Mouse (Mus musculus) CH12.LX (cell line): ENCODE data around the gene Slc35b4. TPM values are rescaled to one million over a fixed set of nuclear protein-coding genes. Genes with fewer than 3 reads are reported as not detected.

Experiments used
- DNase-seq: peaks from one replicate; pipeline ENCODE4 v3.0.0-alpha.2; 2013; ENCODE audit errors: extremely low read depth
- H3K27ac ChIP-seq: 2 replicates; pipeline ENCODE4 v1.5.1; 2012; ENCODE audit warnings: low read depth, mild to moderate bottlenecking, control low read depth, moderate library complexity; ENCODE audit not compliant: insufficient read depth
- H3K27me3 ChIP-seq: replicated peaks from 2 replicates; pipeline ENCODE3; 2012; ENCODE audit warnings: inconsistent platforms
- H3K36me3 ChIP-seq, 2 experiments: replicated peaks in 1 of 2; 2 replicates each; pipeline versions ENCODE3 to v1.6.1; 2012; ENCODE audit warnings: inconsistent platforms in 1 of 2, low read length in 1 of 2, mild to moderate bottlenecking in 1 of 2, mixed read lengths in 1 of 2, moderate library complexity in 1 of 2; ENCODE audit not compliant: control insufficient read depth in 1 of 2, insufficient read depth in 1 of 2
- H3K4me1 ChIP-seq, 2 experiments: 2 replicates each; pipeline ENCODE4 v1.6.1; 2012; ENCODE audit warnings: inconsistent platforms in 1 of 2, moderate library complexity in 1 of 2; ENCODE audit not compliant: insufficient read depth in 2 of 2, control insufficient read depth in 1 of 2
- H3K4me2 ChIP-seq: 2 replicates; pipeline ENCODE4 v1.6.1; 2012; ENCODE audit warnings: low read depth, mild to moderate bottlenecking, control low read depth; ENCODE audit not compliant: poor library complexity, insufficient read depth, severe bottlenecking
- H3K4me3 ChIP-seq, 3 experiments: fragments of 150-350 bp in 1 of 3; sonication (generic) in 1 of 3; replicated peaks in 1 of 3; 2 replicates each; pipeline versions ENCODE3 to v1.5.1; 2011 to 2012; ENCODE audit warnings: low read depth in 2 of 3, low read length in 2 of 3, mild to moderate bottlenecking in 2 of 3, moderate library complexity in 2 of 3, control low read depth in 1 of 3, improper control_type of control experiment in 1 of 3, inconsistent platforms in 1 of 3, mixed read lengths in 1 of 3; ENCODE audit not compliant: poor library complexity in 1 of 3
- H3K79me2 ChIP-seq: replicated peaks from 2 replicates; pipeline ENCODE4 v1.6.1; 2012; ENCODE audit warnings: mild to moderate bottlenecking, moderate library complexity; ENCODE audit not compliant: control insufficient read depth, poor library complexity, insufficient read depth, severe bottlenecking; ENCODE audit errors: extremely low read depth
- H3K9ac ChIP-seq: 2 replicates; pipeline ENCODE4 v1.6.1; 2012; ENCODE audit warnings: low read depth, mild to moderate bottlenecking, control low read depth, moderate library complexity; ENCODE audit not compliant: insufficient read depth
- H3K9me3 ChIP-seq: replicated peaks from 2 replicates; pipeline ENCODE3; 2012; ENCODE audit warnings: low read length, inconsistent platforms, mixed read lengths
- BHLHE40 ChIP-seq: IDR thresholded peaks from 2 replicates; pipeline ENCODE4 v1.6.1; 2011; ENCODE audit warnings: mild to moderate bottlenecking, low read depth, low read length, improper control_type of control experiment
- CHD1 ChIP-seq: IDR thresholded peaks from 2 replicates; pipeline ENCODE4 v1.6.1; 2012; ENCODE audit warnings: low read depth, low read length, improper control_type of control experiment, inconsistent platforms
- CHD2 ChIP-seq: IDR thresholded peaks from 2 replicates; pipeline ENCODE4 v1.6.1; 2011; ENCODE audit warnings: low read length, improper control_type of control experiment
- ELF1 ChIP-seq: IDR thresholded peaks from 2 replicates; pipeline ENCODE4 v1.6.1; 2014; ENCODE audit warnings: low read depth, mild to moderate bottlenecking, inconsistent platforms, low read length, improper control_type of control experiment
- GABPA ChIP-seq: IDR thresholded peaks from 2 replicates; pipeline ENCODE4 v1.6.1; 2012; ENCODE audit warnings: low read depth, low read length, improper control_type of control experiment, inconsistent platforms; ENCODE audit not compliant: insufficient replicate concordance
- HCFC1 ChIP-seq: IDR thresholded peaks from 2 replicates; pipeline ENCODE4 v1.6.1; 2012; ENCODE audit warnings: low read depth, mild to moderate bottlenecking, inconsistent platforms, low read length, improper control_type of control experiment
- IRF4 ChIP-seq: IDR thresholded peaks from 2 replicates; pipeline ENCODE4 v1.6.1; 2014; ENCODE audit warnings: low read depth, mild to moderate bottlenecking, inconsistent platforms, low read length, improper control_type of control experiment
- KAT2A ChIP-seq: IDR thresholded peaks from 2 replicates; pipeline ENCODE4 v1.6.1; 2012; ENCODE audit warnings: low read length, improper control_type of control experiment, inconsistent platforms; ENCODE audit not compliant: insufficient replicate concordance
- MAFK ChIP-seq: IDR thresholded peaks from 2 replicates; pipeline ENCODE4 v1.6.1; 2011; ENCODE audit warnings: low read length, improper control_type of control experiment; ENCODE audit not compliant: insufficient replicate concordance
- MAX ChIP-seq: IDR thresholded peaks from 2 replicates; pipeline ENCODE4 v1.6.1; 2011; ENCODE audit warnings: low read length, improper control_type of control experiment
- MAZ ChIP-seq: IDR thresholded peaks from 2 replicates; pipeline ENCODE4 v1.6.1; 2012; ENCODE audit warnings: low read depth, mild to moderate bottlenecking, inconsistent platforms, low read length, improper control_type of control experiment, moderate library complexity
- MEF2A ChIP-seq: IDR thresholded peaks from 2 replicates; pipeline ENCODE4 v1.6.1; 2014; ENCODE audit warnings: low read depth, mild to moderate bottlenecking, inconsistent platforms, low read length, improper control_type of control experiment, borderline replicate concordance
- MXI1 ChIP-seq: IDR thresholded peaks from 2 replicates; pipeline ENCODE4 v1.6.1; 2011; ENCODE audit warnings: mild to moderate bottlenecking, low read depth, low read length, improper control_type of control experiment
- NELFE ChIP-seq: IDR thresholded peaks from 2 replicates; pipeline ENCODE4 v1.6.1; 2011; ENCODE audit warnings: low read depth, low read length, improper control_type of control experiment
- NRF1 ChIP-seq: IDR thresholded peaks from 2 replicates; pipeline ENCODE4 v1.6.1; 2014; ENCODE audit warnings: low read depth, mild to moderate bottlenecking, inconsistent platforms, low read length, improper control_type of control experiment, moderate library complexity
- POLR2A ChIP-seq: IDR thresholded peaks from 2 replicates; pipeline ENCODE4 v1.6.1; 2011; ENCODE audit warnings: low read depth, mild to moderate bottlenecking, improper control_type of control experiment, low read length
- POLR2AphosphoS2 ChIP-seq: IDR thresholded peaks from 2 replicates; pipeline ENCODE4 v1.6.1; 2011; ENCODE audit warnings: low read depth, low read length, improper control_type of control experiment
- SIN3A ChIP-seq: IDR thresholded peaks from 2 replicates; pipeline ENCODE4 v1.6.1; 2012; ENCODE audit warnings: low read length, improper control_type of control experiment, inconsistent platforms
- TBP ChIP-seq: conservative IDR thresholded peaks from 2 replicates; pipeline ENCODE4 v1.6.1; 2011; ENCODE audit warnings: low read depth, low read length, improper control_type of control experiment
- TCF12 ChIP-seq: IDR thresholded peaks from 2 replicates; pipeline ENCODE4 v1.6.1; 2014; ENCODE audit warnings: low read depth, mild to moderate bottlenecking, inconsistent platforms, low read length, improper control_type of control experiment
- UBTF ChIP-seq: IDR thresholded peaks from 2 replicates; pipeline ENCODE4 v1.6.1; 2012; ENCODE audit warnings: low read depth, mild to moderate bottlenecking, inconsistent platforms, low read length, improper control_type of control experiment, moderate library complexity
- ZMIZ1 ChIP-seq: IDR thresholded peaks from 2 replicates; pipeline ENCODE4 v1.6.1; 2012; ENCODE audit warnings: low read depth, mild to moderate bottlenecking, inconsistent platforms, low read length, improper control_type of control experiment
- ZNF384 ChIP-seq: IDR thresholded peaks from 2 replicates; pipeline ENCODE4 v1.6.1; 2012; ENCODE audit warnings: low read depth, low read length, improper control_type of control experiment, inconsistent platforms
- dilution Hi-C: fragments of 300-500 bp; cut with MboI; formaldehyde crosslinking; loops from 2 replicates; pipeline ENCODE4 v1.14.3; 2020; ENCODE audit warnings: low sequenced_read_pairs; ENCODE audit not compliant: extremely low pct_unique_long_range_greater_than_20kb, extremely low pct_ligation_motif_present
- in situ Hi-C: fragments of 300-500 bp; cut with MboI; formaldehyde crosslinking; loops from 3 replicates; pipeline ENCODE4 v1.14.3; 2019; ENCODE audit warnings: low sequenced_read_pairs, low pct_ligation_motif_present, low pct_unique_long_range_greater_than_20kb, mixed read lengths
- polyA plus RNA-seq: library from polyadenylated mRNA; unstranded; fragments of >175 nt; gene quantifications from 2 replicates; pipeline ENCODE4 v1.2.1, GENCODE M21; 2012; ENCODE audit warnings: low read depth; ENCODE audit not compliant: insufficient read length
- total RNA-seq, 2 experiments: library from RNA; depleted of rRNA; stranded (reverse); fragments of 300-350 nt in 1 of 2; fragments of >200 nt in 1 of 2; gene quantifications; 2 replicates each; pipeline ENCODE4 v1.2.3; 2012 to 2014

The Slc35b4 gene
- total RNA-seq (2012; rRNA removed) (14.9 and 16.9 TPM in 2 replicates), total RNA-seq (2014; rRNA removed) (14.1 and 19.8 TPM in 2 replicates), polyA plus RNA-seq (30.7 and 34.8 TPM in 2 replicates)

DNA sequence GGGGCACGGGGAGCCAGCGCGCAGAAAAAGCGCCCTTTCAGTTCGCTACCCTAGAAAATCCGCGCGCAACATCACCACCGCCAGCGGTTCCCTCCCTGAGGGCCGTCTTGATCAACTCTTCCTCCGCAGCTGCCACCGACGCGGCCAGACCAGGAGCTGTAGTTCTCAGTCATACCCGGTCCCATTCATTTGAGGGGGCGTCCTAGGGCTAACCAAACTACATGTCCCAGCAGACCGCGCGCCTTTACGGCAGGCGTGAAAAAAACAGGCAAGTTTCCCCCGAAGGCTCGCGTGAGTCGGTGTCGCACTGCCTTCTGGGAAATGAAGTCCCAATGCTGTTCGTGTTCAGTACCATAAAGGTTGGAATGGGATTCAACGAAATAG lies at the start of gene Slc35b4:
Gene Slc35b4, minus strand, starts transcription at position 248 of the 384 bp plus-strand sequence.
- peaks cover 11 to 53% of the 10 kb centered on the region in 2 experiments for H3K4me1 ChIP-seq
- peak; percentile 97 for DNase-seq
- peaks cover 12% of the 10 kb centered on the region for H3K79me2 ChIP-seq
- peaks cover 9% of the 10 kb centered on the region for H3K9me3 ChIP-seq
- TF ChIP-seq POLR2AphosphoS2 (peak; percentile 85; the same call in 1 of the 2 replicates), TBP (peak; percentile 71; the same call in 1 of the 2 replicates), MAFK (no peak), HCFC1 (peak; percentile 100), BHLHE40 (peak; percentile 67), POLR2A (peak; percentile 83), CHD1 (no peak), GABPA (peak; percentile 95; the same call in 1 of the 2 replicates), NELFE (peak; percentile 66), SIN3A (peak; percentile 82), NRF1 (peak; percentile 49; the same call in 1 of the 2 replicates), MXI1 (no peak), ZMIZ1 (peak; percentile 72), TCF12 (peak; percentile 76; the same call in 1 of the 2 replicates), MAZ (no peak), CHD2 (peak; percentile 100), ZNF384 (peak; percentile 100), ELF1 (peak; percentile 86), MEF2A (peak; percentile 50; the same call in 1 of the 2 replicates), MAX (no peak; the same call in 1 of the 2 replicates), IRF4 (peak; percentile 62; the same call in 1 of the 2 replicates), KAT2A (peak; percentile 100), UBTF (peak; percentile 45; the same call in 1 of the 2 replicates)
- TF ChIP-seq, all 38 proteins: peak for 18
- in situ Hi-C loops (no loop called here), dilution Hi-C loops (no loop called here)
- peaks cover 3 to 16% of the 10 kb centered on the region in 2 experiments for H3K36me3 ChIP-seq
- peak within 1 kb of the TSS; percentile 65 to 94 (median 92) for H3K4me3 ChIP-seq
- H3K27me3 ChIP-seq, result no peaks in the 10 kb centered on the region
- peak within 1 kb of the TSS; percentile 95 for H3K4me2 ChIP-seq
- H3K27ac ChIP-seq, result peak within 1 kb of the TSS; percentile 38; the same call in 1 of the 2 replicates
- peak within 1 kb of the TSS; percentile 86 for H3K9ac ChIP-seq
